Mouse (Mus musculus): ENCODE measurements around the gene Vps25.

GRCm38 (mm10) chr11:101221306-101221986 lies 32.1 kb upstream of the Vps25 start:
- no peak for TF ChIP-seq CTCF (IDR thresholded peaks at IDR 0.05; ENCODE audit: borderline replicate concordance, control insufficient read depth, extremely low read depth, insufficient read depth, low read length, poor library complexity)
- TF ChIP-seq POLR2A (IDR thresholded peaks at IDR 0.05; ENCODE audit: control insufficient read depth, extremely low read depth, insufficient read depth, low read length, poor library complexity) = no peak
